Mouse (Mus musculus) embryonic facial prominence, embryonic 12.5 days (tissue): ENCODE results near the gene Stard7. TPM values are rescaled to one million over a fixed set of nuclear protein-coding genes. Genes with fewer than 3 reads are reported as not detected.
"Not testable (repeated sequence)": the region's sequence is repeated elsewhere in the genome, so short reads cannot be mapped to it uniquely, and the experiment has no call there.

Experiments
- ATAC-seq: fragments of 200-750 bp; cut with Nextera tagmentation; 2 replicates; pipeline ENCODE4 v1.8.0; 2017; ENCODE audit not compliant: insufficient number of reproducible peaks, insufficient read depth, low FRiP score, low TSS enrichment
- H3K27ac ChIP-seq: fragments of 300-500 bp; sonication (generic); 2 replicates; pipeline ENCODE4 v1.5.1; 2016; ENCODE audit warnings: mild to moderate bottlenecking
- H3K27me3 ChIP-seq: fragments of 300-500 bp; sonication (generic); 2 replicates; pipeline ENCODE4 v1.6.1; 2016; ENCODE audit warnings: mild to moderate bottlenecking, moderate library complexity
- H3K36me3 ChIP-seq: fragments of 300-500 bp; sonication (generic); 2 replicates; pipeline ENCODE4 v1.6.1; 2016; ENCODE audit warnings: mild to moderate bottlenecking
- H3K4me1 ChIP-seq: fragments of 300-500 bp; sonication (generic); 2 replicates; pipeline ENCODE4 v1.6.1; 2016
- H3K4me2 ChIP-seq: fragments of 300-500 bp; sonication (generic); replicated peaks from 2 replicates; pipeline ENCODE4 v1.6.1; 2016; ENCODE audit warnings: mild to moderate bottlenecking, moderate library complexity
- H3K4me3 ChIP-seq: fragments of 300-500 bp; sonication (generic); 2 replicates; pipeline ENCODE4 v1.5.1; 2016; ENCODE audit warnings: mild to moderate bottlenecking
- H3K9ac ChIP-seq: fragments of 300-500 bp; sonication (generic); 2 replicates; pipeline ENCODE4 v1.6.1; 2016; ENCODE audit warnings: mild to moderate bottlenecking, moderate library complexity
- H3K9me3 ChIP-seq: fragments of 300-500 bp; sonication (generic); 2 replicates; pipeline ENCODE4 v1.6.1; 2016; ENCODE audit warnings: mild to moderate bottlenecking, moderate library complexity
- WGBS: fragments of 180-500 bp; shearing (Covaris S2); methylation state at CpG from one replicate; pipeline ENCODE4 v1.1.7; 2016; 5-methylcytosine and 5-hydroxymethylcytosine counted together
- polyA plus RNA-seq: library from polyadenylated mRNA; unstranded; fragments of >200 nt; fragmentation: Nextera tagmentation; extraction: Ambion mirVana; gene quantifications from 2 replicates; pipeline ENCODE4 v1.2.1, GENCODE M21; 2016

Stard7 gene
- polyA plus RNA-seq, 1 experiment from 2014 or later: 87.3 TPM

GRCm38 (mm10) chr2:127292250-127292649 is 22.2 kb downstream of the Stard7 start:
- no peak overlapping the region for H3K27ac ChIP-seq
- H3K36me3 ChIP-seq: peaks cover 56% of the 10 kb centered on the region
- no peak overlapping the region for H3K4me2 ChIP-seq
- H3K4me1 ChIP-seq: no peaks in the 10 kb centered on the region
- no peaks in the 10 kb centered on the region for H3K9me3 ChIP-seq
- no peak for ATAC-seq
- 84% methylated on average over 4 of the region's 4 CpGs for WGBS
- no peak overlapping the region for H3K9ac ChIP-seq
- no peak overlapping the region for H3K4me3 ChIP-seq
- H3K27me3 ChIP-seq: no peaks in the 10 kb centered on the region

GRCm38 (mm10) chr2:127297001-127297805 is 27.2 kb downstream of the Stard7 start:
- 0 out of 2 replicates have a peak, but pooled peaks cover 6% of the 10 kb centered on the region for H3K4me1 ChIP-seq
- H3K27ac ChIP-seq: no peak overlapping the region
- H3K36me3 ChIP-seq: peaks cover 73% of the 10 kb centered on the region
- H3K27me3 ChIP-seq: no peaks in the 10 kb centered on the region
- 94% methylated on average over 7 of the region's 7 CpGs for WGBS
- no peak overlapping the region for H3K4me3 ChIP-seq
- no peak overlapping the region for H3K9ac ChIP-seq
- ATAC-seq: no peak
- no peak overlapping the region for H3K4me2 ChIP-seq
- H3K9me3 ChIP-seq: no peaks in the 10 kb centered on the region

- 98% methylated on average over 1 of the region's 1 CpGs for WGBS
Observed at GRCm38 (mm10) chr2:127298056-127298455, 28.0 kb downstream of the Stard7 start.

GRCm38 (mm10) chr2:127300701-127301100 is 30.7 kb downstream of the Stard7 start:
- Histone ChIP-seq H3K4me1 (0 out of 2 replicates have a peak, but pooled peaks cover 6% of the 10 kb centered on the region), H3K36me3 (peaks cover 52% of the 10 kb centered on the region)
- ATAC-seq: no peak

More at GRCm38 (mm10) chr2:127298056-127298455, 28.0 kb downstream of the Stard7 start:
- Histone ChIP-seq H3K4me2 (no peak overlapping the region), H3K9me3 (no peaks in the 10 kb centered on the region), H3K27me3 (no peaks in the 10 kb centered on the region), H3K27ac (no peak overlapping the region), H3K36me3 (peaks cover 66% of the 10 kb centered on the region), H3K4me3 (no peak overlapping the region), H3K4me1 (0 out of 2 replicates have a peak, but pooled peaks cover 6% of the 10 kb centered on the region), H3K9ac (no peak overlapping the region)
- no peak for ATAC-seq

GRCm38 (mm10) chr2:127301883-127302282 is 31.9 kb downstream of the Stard7 start:
- Histone ChIP-seq H3K36me3 (peaks cover 44% of the 10 kb centered on the region), H3K9ac (no peak overlapping the region), H3K4me2 (no peak overlapping the region), H3K9me3 (no peaks in the 10 kb centered on the region), H3K4me3 (no peak overlapping the region), H3K4me1 (0 out of 2 replicates have a peak, but pooled peaks cover 6% of the 10 kb centered on the region), H3K27ac (no peak overlapping the region), H3K27me3 (no peaks in the 10 kb centered on the region)
- ATAC-seq: no peak
- WGBS: 88% methylated on average over 3 of the region's 3 CpGs

More at GRCm38 (mm10) chr2:127300701-127301100, 30.7 kb downstream of the Stard7 start:
- H3K4me2 ChIP-seq: no peak overlapping the region
- H3K9ac ChIP-seq: no peak overlapping the region
- H3K27me3 ChIP-seq: no peaks in the 10 kb centered on the region
- H3K4me3 ChIP-seq: no peak overlapping the region
- H3K27ac ChIP-seq: no peak overlapping the region
- 82% methylated on average over 3 of the region's 3 CpGs for WGBS
- H3K9me3 ChIP-seq: no peaks in the 10 kb centered on the region

GRCm38 (mm10) chr2:127304192-127304591 is 34.2 kb downstream of the Stard7 start:
- H3K36me3 ChIP-seq: peaks cover 23% of the 10 kb centered on the region
- WGBS: 95% methylated on average over 4 of the region's 4 CpGs
- not testable (repeated sequence) for H3K27ac ChIP-seq, H3K4me1 ChIP-seq, ATAC-seq, H3K27me3 ChIP-seq, H3K9ac ChIP-seq, H3K9me3 ChIP-seq, H3K4me2 ChIP-seq, H3K4me3 ChIP-seq

GRCm38 (mm10) chr2:127304609-127305210 is 34.7 kb downstream of the Stard7 start:
- Histone ChIP-seq H3K9ac (no peak overlapping the region), H3K4me3 (no peak overlapping the region), H3K27ac (no peak overlapping the region), H3K4me2 (no peak overlapping the region), H3K36me3 (peaks cover 19% of the 10 kb centered on the region), H3K4me1 (no peaks in the 10 kb centered on the region), H3K9me3 (no peaks in the 10 kb centered on the region), H3K27me3 (no peaks in the 10 kb centered on the region)
- 79% methylated on average over 3 of the region's 3 CpGs for WGBS
- no peak for ATAC-seq

GRCm38 (mm10) chr2:127306123-127306522 is 36.1 kb downstream of the Stard7 start:
- H3K27ac ChIP-seq: no peak overlapping the region
- H3K4me1 ChIP-seq: no peaks in the 10 kb centered on the region
- H3K4me3 ChIP-seq: no peak overlapping the region
- H3K9me3 ChIP-seq: no peaks in the 10 kb centered on the region
- no peaks in the 10 kb centered on the region for H3K27me3 ChIP-seq
- no peak for ATAC-seq
- no peak overlapping the region for H3K9ac ChIP-seq
- H3K36me3 ChIP-seq: 0 out of 2 replicates have a peak, but pooled peaks cover 7% of the 10 kb centered on the region
- H3K4me2 ChIP-seq: no peak overlapping the region

- no peak for ATAC-seq
- no peaks in the 10 kb centered on the region for H3K36me3 ChIP-seq
- H3K4me2 ChIP-seq: no peak overlapping the region
- WGBS: 42% methylated on average over 3 of the region's 3 CpGs
- no peaks in the 10 kb centered on the region for H3K9me3 ChIP-seq
- H3K9ac ChIP-seq: no peak overlapping the region
- H3K27ac ChIP-seq: no peak overlapping the region
- no peak overlapping the region for H3K4me3 ChIP-seq
- H3K4me1 ChIP-seq: no peaks in the 10 kb centered on the region
- no peaks in the 10 kb centered on the region for H3K27me3 ChIP-seq
Observed at GRCm38 (mm10) chr2:127307179-127307578, 37.2 kb downstream of the Stard7 start.

- no peak for ATAC-seq
- no peak overlapping the region for H3K4me3 ChIP-seq
- no peaks in the 10 kb centered on the region for H3K27me3 ChIP-seq
- WGBS: 86% methylated on average over 2 of the region's 2 CpGs
- H3K36me3 ChIP-seq: no peaks in the 10 kb centered on the region
- no peaks in the 10 kb centered on the region for H3K9me3 ChIP-seq
- H3K9ac ChIP-seq: no peak overlapping the region
- H3K4me2 ChIP-seq: no peak overlapping the region
- no peaks in the 10 kb centered on the region for H3K4me1 ChIP-seq
- H3K27ac ChIP-seq: no peak overlapping the region
Observed at GRCm38 (mm10) chr2:127308660-127309059, 38.6 kb downstream of the Stard7 start.

GRCm38 (mm10) chr2:127310246-127310645 is 40.2 kb downstream of the Stard7 start:
- no peaks in the 10 kb centered on the region for H3K4me1 ChIP-seq
- H3K9ac ChIP-seq: no peak overlapping the region
- no peaks in the 10 kb centered on the region for H3K9me3 ChIP-seq
- no peak overlapping the region for H3K4me3 ChIP-seq
- H3K27me3 ChIP-seq: no peaks in the 10 kb centered on the region
- ATAC-seq: no peak
- no peak overlapping the region for H3K27ac ChIP-seq
- H3K36me3 ChIP-seq: no peaks in the 10 kb centered on the region
- WGBS: 56% methylated on average over 2 of the region's 2 CpGs
- no peak overlapping the region for H3K4me2 ChIP-seq

GRCm38 (mm10) chr2:127310685-127311084 is 40.7 kb downstream of the Stard7 start:
- Histone ChIP-seq H3K36me3 (no peaks in the 10 kb centered on the region), H3K4me1 (no peaks in the 10 kb centered on the region), H3K27me3 (no peaks in the 10 kb centered on the region), H3K9me3 (no peaks in the 10 kb centered on the region), H3K4me3 (no peak overlapping the region), H3K4me2 (no peak overlapping the region), H3K27ac (no peak overlapping the region), H3K9ac (no peak overlapping the region)
- WGBS: 91% methylated on average over 7 of the region's 7 CpGs
- ATAC-seq: no peak
